Mouse (Mus musculus): ENCODE results near the gene Jmjd4.
A peak's percentile ranks its signal among the peaks of the same experiment; 100 is the strongest.

Jmjd4 gene

GRCm38 (mm10) chr11:59449741-59450229 lies at the start of gene Jmjd4:
Jmjd4 (plus strand) TSS chr11:59450045.
- DNase-seq (ENCODE audit: low spot score), result peak; percentile 93

- no peak for DNase-seq (ENCODE audit: low spot score)
These were observed 49.0 kb upstream of the Jmjd4 start for GRCm38 (mm10) chr11:59400876-59401275.

GRCm38 (mm10) chr11:59405761-59406160 lies 44.1 kb upstream of the Jmjd4 start:
- no peak for DNase-seq (ENCODE audit: low spot score)

GRCm38 (mm10) chr11:59410851-59411250 lies 39.0 kb upstream of the Jmjd4 start:
- DNase-seq (ENCODE audit: low spot score), result no peak

- DNase-seq (ENCODE audit: low spot score), result no peak
These were observed 37.8 kb upstream of the Jmjd4 start for GRCm38 (mm10) chr11:59412058-59412457.

GRCm38 (mm10) chr11:59412999-59413863 lies 36.6 kb upstream of the Jmjd4 start:
- DNase-seq (ENCODE audit: low spot score), result no peak

GRCm38 (mm10) chr11:59418708-59419107 lies 31.1 kb upstream of the Jmjd4 start:
- no peak for DNase-seq (ENCODE audit: low spot score)

GRCm38 (mm10) chr11:59421436-59421835 lies 28.4 kb upstream of the Jmjd4 start:
- DNase-seq (ENCODE audit: low spot score), result no peak

GRCm38 (mm10) chr11:59421967-59422366 lies 27.9 kb upstream of the Jmjd4 start:
- no peak for DNase-seq (ENCODE audit: low spot score)

- DNase-seq (ENCODE audit: low spot score), result no peak
These were observed 26.7 kb upstream of the Jmjd4 start for GRCm38 (mm10) chr11:59423010-59423588.

- peak; percentile 19 for DNase-seq (ENCODE audit: low spot score)
These were observed 24.2 kb upstream of the Jmjd4 start for GRCm38 (mm10) chr11:59425671-59426101.

- no peak for DNase-seq (ENCODE audit: low spot score)
These were observed 21.7 kb upstream of the Jmjd4 start for GRCm38 (mm10) chr11:59428057-59428660.

GRCm38 (mm10) chr11:59429959-59430358 lies 19.9 kb upstream of the Jmjd4 start:
- DNase-seq (ENCODE audit: low spot score), result no peak

GRCm38 (mm10) chr11:59432261-59432660 lies 17.6 kb upstream of the Jmjd4 start:
- no peak for DNase-seq (ENCODE audit: low spot score)

GRCm38 (mm10) chr11:59437954-59438353 lies 11.9 kb upstream of the Jmjd4 start:
- DNase-seq (ENCODE audit: low spot score), result no peak

- DNase-seq (ENCODE audit: low spot score), result no peak
These were observed 6.7 kb upstream of the Jmjd4 start for GRCm38 (mm10) chr11:59443102-59443501.

- no peak for DNase-seq (ENCODE audit: low spot score)
These were observed 456 bp downstream of the Jmjd4 start for GRCm38 (mm10) chr11:59450230-59450771.

GRCm38 (mm10) chr11:59451086-59451485 lies 1.2 kb downstream of the Jmjd4 start, which contains the start of gene Snap47:
Snap47 (minus strand) TSS chr11:59451186.
- no peak for DNase-seq (ENCODE audit: low spot score)

GRCm38 (mm10) chr11:59456346-59456745 lies 6.5 kb downstream of the Jmjd4 start:
- DNase-seq (ENCODE audit: low spot score), result no peak

GRCm38 (mm10) chr11:59456891-59457290 lies 7.0 kb downstream of the Jmjd4 start:
- no peak for DNase-seq (ENCODE audit: low spot score)

- no peak for DNase-seq (ENCODE audit: low spot score)
These were observed 9.1 kb downstream of the Jmjd4 start for GRCm38 (mm10) chr11:59458973-59459372.

GRCm38 (mm10) chr11:59460459-59460858 lies 10.6 kb downstream of the Jmjd4 start:
- DNase-seq (ENCODE audit: low spot score), result no peak
